Mouse (Mus musculus) brain, embryonic 14.5 days (tissue): Measurements from ENCODE around the gene Camta1. TPM values are rescaled to one million over a fixed set of nuclear protein-coding genes. Genes with fewer than 3 reads are reported as not detected.
"Not testable (repeated sequence)": the region's sequence is repeated elsewhere in the genome, so short reads cannot be mapped to it uniquely, and the experiment has no call there.

Source experiments
- DNase-seq: peaks from one replicate; pipeline ENCODE4 v3.0.0-alpha.2; 2011; ENCODE audit warnings: low read depth
- CTCF ChIP-seq: fragments of 200-500 bp; IDR thresholded peaks from 2 replicates; pipeline ENCODE4 v1.5.1; 2012; ENCODE audit warnings: inconsistent platforms, mild to moderate bottlenecking, moderate library complexity, borderline replicate concordance; ENCODE audit not compliant: insufficient read depth, insufficient read length; ENCODE audit errors: extremely low read depth
- POLR2A ChIP-seq: fragments of 200-500 bp; IDR thresholded peaks from 2 replicates; pipeline ENCODE4 v1.6.1; 2012; ENCODE audit warnings: mild to moderate bottlenecking, inconsistent platforms, borderline replicate concordance; ENCODE audit not compliant: poor library complexity, insufficient read depth, insufficient read length, severe bottlenecking; ENCODE audit errors: extremely low read depth
- polyA plus RNA-seq: library from polyadenylated mRNA; depleted of rRNA; stranded (reverse); fragments of >200 nt; gene quantifications from 2 replicates; pipeline ENCODE4 v1.2.3, GENCODE M21; 2012

Camta1 gene
- polyA plus RNA-seq, 1 experiment, result 92.9 TPM

DNA sequence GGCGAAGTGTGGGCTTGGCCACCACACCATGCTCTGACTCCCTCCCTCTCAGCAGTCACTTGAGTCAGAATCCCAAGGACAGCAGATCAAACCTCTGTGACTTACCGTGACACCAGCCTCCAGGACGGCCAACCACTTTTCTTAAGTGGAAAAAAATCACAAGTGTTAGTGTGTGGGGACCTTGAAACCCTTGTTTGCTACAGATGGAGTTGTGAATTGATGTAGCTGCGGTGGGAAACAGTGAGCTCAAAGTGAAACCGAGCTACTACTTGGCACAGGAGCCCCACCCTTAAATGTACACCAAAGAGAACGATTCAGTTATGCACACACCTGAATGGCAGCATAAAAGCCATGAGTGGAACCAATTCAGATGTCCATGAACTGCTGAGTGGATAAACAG lies 936.7 kb downstream of the Camta1 start:
- no peak for TF ChIP-seq POLR2A
- TF ChIP-seq CTCF, result no peak
- no peak for DNase-seq

DNA sequence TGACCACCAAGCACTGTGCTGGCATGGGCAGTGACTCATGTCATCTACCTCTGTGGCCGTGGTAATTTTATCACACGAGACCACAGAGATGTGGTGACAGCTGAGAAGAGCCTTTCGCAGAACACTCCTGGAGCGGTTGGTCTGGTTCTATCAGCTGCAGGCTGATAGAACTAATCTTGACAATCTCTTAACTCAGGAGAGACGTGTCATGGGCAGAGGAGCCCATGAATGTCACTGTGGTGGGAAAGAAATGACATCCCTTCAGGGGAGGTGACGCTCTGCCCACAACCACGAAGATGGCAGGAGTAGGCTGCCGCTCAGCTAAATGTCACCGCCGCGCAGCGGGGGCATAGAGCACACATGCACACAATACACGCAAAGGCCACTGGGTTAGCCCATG lies 937.4 kb downstream of the Camta1 start:
- no peak for DNase-seq
- TF ChIP-seq CTCF (no peak), POLR2A (no peak)

DNA sequence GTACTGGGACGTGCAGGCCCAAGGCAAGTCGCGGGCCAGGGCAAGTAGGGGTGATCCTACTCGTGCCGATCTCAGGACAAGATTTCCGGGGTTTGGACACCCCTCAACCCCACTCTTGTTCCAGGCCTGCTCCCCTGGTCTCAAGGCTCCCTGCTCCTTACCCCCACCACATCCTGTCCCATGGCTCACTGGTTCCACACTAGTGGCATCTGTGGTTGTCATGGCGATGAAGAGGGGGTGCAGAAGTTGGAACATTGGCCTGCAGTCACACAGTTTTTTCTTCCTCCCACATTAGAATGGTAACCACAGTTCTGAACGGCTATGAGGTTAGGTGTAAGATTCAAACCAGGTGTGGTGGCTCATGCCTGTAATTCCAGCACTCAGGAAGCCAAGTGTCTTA lies 940.5 kb downstream of the Camta1 start:
- TF ChIP-seq POLR2A (no peak), CTCF (no peak)

GRCm38 (mm10) chr4:150917336-150918027 lies 944.2 kb downstream of the Camta1 start:
- TF ChIP-seq CTCF, result no peak
- no peak for TF ChIP-seq POLR2A
- DNase-seq, result no peak

More for the DNA sequence above, 940.5 kb downstream of the Camta1 start:
- DNase-seq, result no peak

DNA sequence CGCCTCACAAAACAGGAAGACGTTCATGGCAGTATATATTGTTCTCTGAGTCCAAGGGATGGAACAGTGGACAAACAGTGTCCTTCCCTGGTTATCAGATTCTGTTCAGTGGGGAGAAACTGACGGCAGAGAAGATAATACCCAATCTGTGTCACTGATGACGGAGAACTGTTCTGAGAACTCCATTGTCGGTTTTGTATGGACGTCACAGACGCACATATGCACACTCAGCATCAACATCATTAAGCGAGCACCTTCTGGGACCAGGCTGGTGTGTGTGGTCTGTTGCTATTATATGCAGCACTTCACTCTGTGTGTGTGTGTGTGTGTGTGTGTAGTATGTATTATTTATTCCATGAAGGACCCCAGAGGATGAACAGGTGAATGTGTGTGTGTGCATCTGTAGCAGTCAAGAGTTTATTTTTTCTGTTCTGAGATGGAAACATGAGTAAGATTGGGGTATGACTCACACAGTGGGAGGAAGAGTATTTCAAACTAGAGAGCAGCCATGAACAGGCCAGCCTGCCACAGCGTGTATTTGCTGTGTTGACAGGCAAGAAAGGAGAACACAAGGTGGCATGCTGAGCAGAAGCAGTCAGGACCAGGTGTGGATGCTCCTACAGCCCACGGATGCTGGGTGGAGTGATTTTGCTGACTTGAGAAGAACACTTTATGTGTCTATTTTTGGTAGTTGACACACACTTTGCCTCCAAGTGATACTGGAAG lies 946.3 kb downstream of the Camta1 start:
- DNase-seq, result peak; percentile 27
- TF ChIP-seq CTCF, result no peak
- TF ChIP-seq POLR2A, result no peak

DNA sequence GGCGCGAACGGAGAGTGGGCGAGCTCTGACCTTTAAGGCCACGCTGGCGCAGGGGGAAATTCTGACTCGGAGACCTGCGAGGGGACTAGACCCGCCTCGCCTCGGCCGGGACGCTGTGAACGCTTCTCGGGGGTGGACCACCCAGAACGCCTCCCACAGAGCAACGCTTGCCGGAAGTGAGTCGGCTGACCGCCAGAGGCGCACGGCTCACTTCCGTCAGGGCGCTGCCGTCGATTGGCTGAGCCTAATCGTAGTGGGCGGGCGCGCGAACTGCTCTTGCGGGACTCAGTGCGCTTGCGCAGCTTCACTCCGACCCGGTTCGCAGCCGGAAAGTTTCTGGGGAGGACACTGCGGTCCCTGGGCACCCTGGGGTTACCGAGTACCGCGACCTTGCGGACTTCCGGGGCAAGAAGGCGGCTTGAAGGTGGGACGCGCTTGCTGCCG lies 947.4 kb downstream of the Camta1 start, which contains the start of the genes Park7 and Tnfrsf9:
TSS of gene Park7 (minus strand) at position 148 of the 444 bp plus-strand sequence.
TSS of gene Tnfrsf9 (plus strand) at position 273 of the 444 bp plus-strand sequence.
- TF ChIP-seq CTCF (peak; percentile 82), POLR2A (peak; percentile 83; the same call in 1 of the 2 replicates)
- DNase-seq, result peak; percentile 98

DNA sequence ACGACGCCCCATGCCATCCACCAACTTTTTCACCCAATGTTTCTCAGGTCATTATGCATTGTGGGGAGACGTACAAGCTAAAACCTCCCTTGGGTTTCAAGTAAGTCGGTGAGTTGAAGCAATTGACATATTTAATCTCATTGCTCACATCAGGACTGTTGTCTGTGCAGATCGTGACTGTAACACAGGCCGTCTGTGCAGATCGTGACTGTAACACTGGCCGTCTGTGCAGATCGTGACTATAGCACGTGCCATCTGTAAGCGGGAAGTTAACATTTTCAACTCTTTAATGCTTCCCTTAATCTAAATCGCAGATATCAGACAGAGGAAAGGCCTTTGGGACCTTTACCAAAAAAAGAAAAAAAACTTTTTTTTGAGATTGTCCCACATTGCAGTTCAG lies 947.9 kb downstream of the Camta1 start:
- TF ChIP-seq CTCF, result no peak
- TF ChIP-seq POLR2A, result no peak
- peak; percentile 34 for DNase-seq

- no peak for DNase-seq
- TF ChIP-seq POLR2A (no peak), CTCF (no peak)
Measured at GRCm38 (mm10) chr4:150910164-150910951, 951.3 kb downstream of the Camta1 start.

DNA sequence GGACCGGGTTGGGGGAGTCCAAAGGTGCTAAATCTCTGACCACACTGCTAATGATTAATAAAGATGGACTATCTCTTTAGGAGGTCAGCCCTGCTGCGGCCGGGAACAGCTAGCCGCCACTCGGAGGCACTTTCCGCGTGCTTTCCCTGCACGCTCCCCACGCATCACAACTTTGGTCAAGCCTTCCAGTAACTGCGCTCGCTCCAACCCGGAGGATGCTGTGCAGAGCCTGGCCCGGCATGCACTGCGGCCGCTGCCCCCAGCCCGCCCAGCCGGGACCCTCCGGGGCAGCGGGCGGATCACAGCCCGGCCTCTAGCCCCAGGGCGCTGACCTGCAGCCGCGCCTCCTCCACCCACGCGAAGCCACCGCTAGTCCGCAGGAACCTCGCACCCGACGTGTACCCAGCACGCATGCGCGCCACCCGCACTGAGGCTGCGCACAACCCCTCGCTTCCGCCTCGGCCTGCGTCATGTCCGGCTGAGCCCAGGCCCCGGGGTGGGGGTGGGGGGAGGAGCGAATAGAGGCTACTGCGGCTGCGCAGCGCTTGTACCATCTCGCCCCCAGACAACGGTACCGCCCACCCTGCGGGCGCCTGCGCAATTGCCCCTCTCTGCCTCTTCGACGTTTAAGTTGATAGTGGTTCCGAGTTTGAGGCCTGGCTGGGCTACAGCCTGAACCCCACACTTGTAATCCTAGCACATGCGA lies 952.1 kb downstream of the Camta1 start:
- TF ChIP-seq CTCF (peak; percentile 41; the same call in 1 of the 2 replicates), POLR2A (peak; percentile 82)
- DNase-seq, result peak; percentile 99

- DNase-seq, result not testable (repeated sequence)
Measured at GRCm38 (mm10) chr4:150908512-150908911, 953.2 kb downstream of the Camta1 start.

DNA sequence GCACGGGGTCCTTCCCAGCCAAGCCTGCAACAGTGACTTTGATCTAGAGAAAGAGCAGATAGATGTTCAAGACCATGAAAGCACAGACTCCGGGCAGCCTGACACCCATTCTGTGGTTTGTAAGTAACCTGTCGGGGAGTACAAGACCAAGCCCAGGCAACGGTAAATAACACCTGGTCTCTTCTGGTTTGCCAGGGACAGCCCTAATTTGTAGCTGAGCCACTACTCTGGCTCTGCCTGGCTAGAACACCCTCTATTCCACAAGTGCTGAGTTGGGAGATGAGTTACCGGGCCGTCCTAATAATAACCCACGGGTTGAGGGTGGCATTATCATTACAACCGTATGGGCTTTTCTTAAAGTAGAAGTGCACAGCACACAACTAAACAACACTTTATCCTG lies 954.6 kb downstream of the Camta1 start:
- TF ChIP-seq POLR2A (no peak), CTCF (no peak)
- DNase-seq, result no peak
